Comparison of ENCODE assay signal across 7 mouse cellular contexts in the genomic region with DNA sequence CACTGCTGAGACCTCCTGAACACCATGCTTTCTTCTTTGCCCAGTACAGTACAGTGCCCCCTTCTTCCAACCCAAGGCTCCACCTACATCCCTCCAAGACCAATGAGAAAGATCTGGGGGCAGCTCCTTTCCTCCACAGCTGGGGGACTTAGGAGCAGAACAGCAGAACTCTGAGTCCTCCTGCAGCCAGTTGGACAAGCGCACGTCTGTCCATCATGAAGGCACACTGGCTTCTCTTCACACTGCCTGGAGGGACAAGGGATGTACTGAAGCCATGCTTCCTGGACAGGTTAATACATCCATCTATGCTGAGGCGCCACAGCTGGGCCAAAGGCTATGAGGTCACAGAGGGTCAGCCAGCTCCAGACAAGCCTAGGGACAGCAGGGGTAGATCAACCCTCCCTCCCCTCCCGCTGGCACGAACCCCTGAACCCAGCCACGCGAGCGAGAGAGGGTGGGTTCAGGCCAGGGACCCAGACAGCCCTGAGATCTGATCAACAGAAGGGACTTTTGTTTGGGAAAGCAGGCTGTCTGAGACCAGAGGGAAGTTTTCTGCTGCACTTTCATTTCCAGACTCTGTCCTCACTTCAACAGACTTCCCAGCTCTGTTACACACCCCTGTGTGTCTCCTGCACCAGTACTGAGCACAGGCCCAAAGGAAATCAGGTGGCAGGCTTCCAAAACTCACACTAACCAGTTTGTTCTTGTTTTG. TPM values are rescaled to one million over a fixed set of nuclear protein-coding genes. Genes with fewer than 3 reads are reported as not detected.
DNase-seq lines count a peak whose midpoint lies in the region; ATAC-seq lines count a peak whose summit lies in the region.

No protein-coding gene starts in this region.

- intact Hi-C loops in heart, postnatal 36 days (cut with DNase I), result no loop called here
- intact Hi-C loops in left cerebral cortex, postnatal 25 days (cut with DNase I), result no loop called here

- peak; percentile 40; the same call in 1 of the 2 replicates for ATAC-seq in embryonic facial prominence, embryonic 11.5 days (replicated peaks; ENCODE audit: insufficient number of reproducible peaks, low FRiP score, low TSS enrichment, low read depth)
- ATAC-seq in liver, embryonic 11.5 days (replicated peaks; ENCODE audit: low FRiP score), result no peak

- WGBS in embryonic facial prominence, embryonic 11.5 days, result 21% methylated on average over 8 of the region's 8 CpGs
- WGBS in liver, embryonic 11.5 days, result 55% methylated on average over 8 of the region's 8 CpGs

- no peaks in the 10 kb centered on the region for H3K9me3 ChIP-seq in embryonic facial prominence, embryonic 11.5 days (replicated peaks; ENCODE audit: control insufficient read depth, low read length)
- no peaks in the 10 kb centered on the region for H3K9me3 ChIP-seq in liver, embryonic 11.5 days (ENCODE audit: control insufficient read depth, low read length)

- DNase-seq in embryo, embryonic 10.5 days (ENCODE audit: low spot score), result peak; percentile 43
- no peak for DNase-seq in embryonic facial prominence, embryonic 11.5 days (ENCODE audit: low spot score)
- peak; percentile 54 to 56 for DNase-seq in heart, postnatal 36 days
- DNase-seq in lung, postnatal 10 days, result peak; percentile 74
- no peak for DNase-seq in left cerebral cortex, postnatal 25 days (ENCODE audit: low spot score in 2 of 2)
- no peak for DNase-seq in frontal cortex, postnatal 10 days (ENCODE audit: low spot score in 2 of 2)
- no peak for DNase-seq in liver, embryonic 11.5 days (ENCODE audit: low spot score)

- no peak overlapping the region for H3K4me3 ChIP-seq in embryonic facial prominence, embryonic 11.5 days (ENCODE audit: low read depth, low read length)
- no peak overlapping the region for H3K4me3 ChIP-seq in liver, embryonic 11.5 days (ENCODE audit: low read depth, low read length)

- no peaks in the 10 kb centered on the region for H3K4me1 ChIP-seq in embryonic facial prominence, embryonic 11.5 days (ENCODE audit: control insufficient read depth, insufficient read depth, low read length)
- H3K4me1 ChIP-seq in liver, embryonic 11.5 days (replicated peaks; ENCODE audit: control insufficient read depth, insufficient read depth, low read length), result peaks cover 7% of the 10 kb centered on the region; the same call in 1 of the 2 replicates

- no peak overlapping the region for H3K27ac ChIP-seq in embryonic facial prominence, embryonic 11.5 days (replicated peaks; ENCODE audit: low read depth, low read length)
- H3K27ac ChIP-seq in liver, embryonic 11.5 days (ENCODE audit: low read depth, low read length), result no peak overlapping the region

- H3K9ac ChIP-seq in embryonic facial prominence, embryonic 11.5 days (replicated peaks; ENCODE audit: low read length), result no peak overlapping the region
- H3K9ac ChIP-seq in liver, embryonic 11.5 days (ENCODE audit: low read depth, low read length), result no peak overlapping the region

- H3K4me2 ChIP-seq in embryonic facial prominence, embryonic 11.5 days (ENCODE audit: low read depth, low read length), result no peak overlapping the region
- no peak overlapping the region for H3K4me2 ChIP-seq in liver, embryonic 11.5 days

- H3K36me3 ChIP-seq in embryonic facial prominence, embryonic 11.5 days (replicated peaks; ENCODE audit: control insufficient read depth, insufficient read depth, low read depth, low read length), result no peaks in the 10 kb centered on the region
- no peaks in the 10 kb centered on the region for H3K36me3 ChIP-seq in liver, embryonic 11.5 days (ENCODE audit: control insufficient read depth, insufficient read depth, low read length)

- no peaks in the 10 kb centered on the region for H3K27me3 ChIP-seq in embryonic facial prominence, embryonic 11.5 days (ENCODE audit: control insufficient read depth, insufficient read depth, low read length)
- H3K27me3 ChIP-seq in liver, embryonic 11.5 days (replicated peaks; ENCODE audit: control insufficient read depth, insufficient read depth, low read length), result no peaks in the 10 kb centered on the region

RNA-seq across cellular contexts. Expression of a gene that starts 27.6 kb away (rescaled TPM):
- polyA plus RNA-seq in embryonic facial prominence, embryonic 11.5 days (2014; fragmentation: Nextera tagmentation; extraction: Ambion mirVana), result 13.3 and 14.0 TPM in 2 replicates
- total RNA-seq in heart, postnatal 36 days (2021), result 1 to 10 TPM; 1.0 to 2.0 TPM
- total RNA-seq in left cerebral cortex, postnatal 25 days (2021), result 1 to 10 TPM; 2.7 to 3.4 TPM
- 3.4 and 3.6 TPM in 2 replicates for polyA plus RNA-seq in liver, embryonic 11.5 days (2014; fragmentation: Nextera tagmentation; extraction: Ambion mirVana)

Comparison
In these comparisons a context has a peak if more than half of its experiments do, and no peak if none do; other contexts are left out.
1. DNase-seq: peak in embryo, embryonic 10.5 days (single experiment), heart, postnatal 36 days (2 of 2) and lung, postnatal 10 days (single experiment); none in embryonic facial prominence, embryonic 11.5 days (single experiment), left cerebral cortex, postnatal 25 days (0 of 2), frontal cortex, postnatal 10 days (0 of 2) and liver, embryonic 11.5 days (single experiment).